Mouse (Mus musculus) lung, postnatal 4 days (tissue): ENCODE data around the gene Aldh1a1.

Source experiments
- DNase-seq, 2 experiments: peaks; one replicate each; pipeline ENCODE4 v3.0.0; 2021

Gene Aldh1a1

GRCm38 (mm10) chr19:20677697-20678355 lies 185.3 kb downstream of the Aldh1a1 start:
- no peak for DNase-seq
